Mouse (Mus musculus) CD4-positive helper T cell, adult 2 months (primary cell): ENCODE results near the gene Dapk2.

Experiments used
- DNase-seq: peaks from one replicate; pipeline ENCODE4 v3.0.0-alpha.2; 2012; ENCODE audit warnings: low read depth, missing footprints, low spot score

Gene Dapk2

GRCm38 (mm10) chr9:66142265-66142664, 15.8 kb upstream of the Dapk2 start:
- DNase-seq = peak; percentile 54

- peak; percentile 72 for DNase-seq
Measured at GRCm38 (mm10) chr9:66144248-66144647, 13.8 kb upstream of the Dapk2 start.

GRCm38 (mm10) chr9:66146141-66146540, 11.9 kb upstream of the Dapk2 start:
- DNase-seq = no peak

GRCm38 (mm10) chr9:66152011-66152410, 6.0 kb upstream of the Dapk2 start:
- DNase-seq = no peak

- DNase-seq = no peak
Measured at GRCm38 (mm10) chr9:66153594-66153993, 4.4 kb upstream of the Dapk2 start.

- no peak for DNase-seq
Measured at GRCm38 (mm10) chr9:66154013-66154412, 4.0 kb upstream of the Dapk2 start.

- no peak for DNase-seq
Measured at GRCm38 (mm10) chr9:66155534-66155933, 2.5 kb upstream of the Dapk2 start.

GRCm38 (mm10) chr9:66158885-66159430, 935 bp downstream of the Dapk2 start:
- no peak for DNase-seq

GRCm38 (mm10) chr9:66160155-66160554, 2.1 kb downstream of the Dapk2 start:
- no peak for DNase-seq

- DNase-seq = no peak
Measured at GRCm38 (mm10) chr9:66162995-66163394, 5.0 kb downstream of the Dapk2 start.

- no peak for DNase-seq
Measured at GRCm38 (mm10) chr9:66167222-66167621, 9.2 kb downstream of the Dapk2 start.

- peak; percentile 15 for DNase-seq
Measured at GRCm38 (mm10) chr9:66168233-66168632, 10.2 kb downstream of the Dapk2 start.

- no peak for DNase-seq
Measured at GRCm38 (mm10) chr9:66170506-66170905, 12.5 kb downstream of the Dapk2 start.

GRCm38 (mm10) chr9:66171275-66171921, 13.4 kb downstream of the Dapk2 start:
- DNase-seq = no peak

GRCm38 (mm10) chr9:66173316-66173855, 15.4 kb downstream of the Dapk2 start:
- no peak for DNase-seq

GRCm38 (mm10) chr9:66174985-66175384, 17.0 kb downstream of the Dapk2 start:
- no peak for DNase-seq

GRCm38 (mm10) chr9:66177975-66178374, 20.0 kb downstream of the Dapk2 start:
- DNase-seq = no peak

GRCm38 (mm10) chr9:66179795-66180194, 21.8 kb downstream of the Dapk2 start:
- DNase-seq = no peak

- no peak for DNase-seq
Measured at GRCm38 (mm10) chr9:66181126-66181825, 23.3 kb downstream of the Dapk2 start.

GRCm38 (mm10) chr9:66181826-66182678, 24.0 kb downstream of the Dapk2 start:
- no peak for DNase-seq

- DNase-seq = no peak
Measured at GRCm38 (mm10) chr9:66182679-66182993, 24.6 kb downstream of the Dapk2 start.

GRCm38 (mm10) chr9:66183023-66183422, 25.0 kb downstream of the Dapk2 start:
- no peak for DNase-seq
